Mouse (Mus musculus) lung, adult 18-20 months (tissue): ENCODE measurements around the gene Pfkfb4.
A peak's percentile ranks its signal among the peaks of the same experiment; 100 is the strongest.

Experiments used
- DNase-seq, 2 experiments: peaks; one replicate each; pipeline ENCODE4 v3.0.0; 2022; ENCODE audit warnings: mixed read lengths in 2 of 2

The Pfkfb4 gene

DNA sequence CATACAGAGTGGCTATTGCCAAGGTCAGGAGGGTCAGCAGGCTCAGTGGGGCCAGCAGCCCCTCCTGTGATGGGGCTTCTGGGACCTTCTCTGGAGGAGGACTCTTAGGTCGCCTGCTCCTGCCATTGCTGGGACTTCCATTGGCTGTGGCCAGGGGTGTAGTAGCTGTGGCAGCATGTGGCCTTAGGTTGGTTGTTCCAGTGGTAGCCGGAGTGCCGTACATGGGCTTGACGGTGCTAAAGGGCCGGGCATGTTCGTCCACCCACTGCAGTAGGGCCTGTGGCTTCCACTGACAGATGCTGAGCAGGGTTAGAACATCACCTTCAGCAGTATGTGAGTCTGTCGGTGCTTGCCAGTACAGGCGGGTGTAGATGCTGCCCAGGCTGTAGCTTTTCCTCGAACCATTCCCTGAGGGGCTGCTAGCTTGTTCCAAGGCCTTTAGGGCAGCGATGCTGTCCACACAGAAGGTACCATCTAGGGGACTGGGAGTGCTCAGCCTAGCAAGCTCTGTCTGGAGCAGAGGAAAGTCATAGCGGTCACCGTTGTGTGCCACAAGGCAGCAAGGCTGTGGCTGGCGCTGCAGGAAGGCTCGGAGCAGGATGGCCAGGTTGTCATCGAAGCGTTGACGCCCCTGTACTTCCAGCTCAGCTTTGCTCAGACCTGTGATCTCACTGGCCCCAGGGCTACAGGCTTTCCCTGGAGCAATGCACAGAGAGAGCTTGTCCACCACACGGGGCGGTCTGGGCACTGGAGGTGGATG, 66.6 kb downstream of the Pfkfb4 start:
- DNase-seq: peak in 1 of 2 experiments; percentile 9

DNA sequence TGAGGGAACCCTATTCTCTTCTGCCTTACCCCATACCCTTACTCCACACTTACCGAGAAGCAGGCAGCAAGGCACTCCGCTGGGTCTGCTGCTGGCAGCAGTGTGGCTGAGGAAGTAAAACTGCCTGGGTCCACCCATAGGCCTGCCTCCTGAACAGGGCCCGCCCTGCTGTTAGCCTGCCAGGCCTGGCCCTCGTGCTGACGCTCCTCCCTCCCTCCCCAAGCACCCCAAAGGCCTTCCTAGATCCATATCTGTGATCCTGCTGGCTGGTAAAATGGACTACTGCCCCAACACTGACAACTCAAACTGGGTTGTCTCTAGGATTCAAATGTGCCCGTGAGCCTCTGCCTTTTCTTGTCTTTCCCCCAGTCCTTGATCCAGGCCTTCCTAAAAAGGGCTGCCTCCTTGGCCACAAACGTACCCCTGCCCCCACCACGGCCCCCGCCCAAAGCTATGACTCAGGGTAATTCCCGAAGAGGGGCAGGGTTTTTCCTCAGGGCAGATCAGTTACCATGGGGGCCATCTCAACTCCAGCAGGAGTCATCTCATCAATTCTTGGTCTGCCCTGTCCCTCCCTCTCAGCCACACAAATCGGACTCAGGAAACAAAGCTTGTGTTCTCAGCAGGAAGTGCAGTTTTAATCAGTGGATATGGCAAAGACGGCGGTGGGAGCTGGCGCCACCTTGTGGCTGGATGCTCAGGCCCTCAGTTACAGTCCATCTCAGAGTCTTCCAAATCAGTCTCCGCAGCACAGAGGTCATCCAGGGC, 67.7 kb downstream of the Pfkfb4 start, which contains the start of gene Trex1:
Gene Trex1 (minus strand): TSS at position 599 of the 768 bp plus-strand sequence.
- peak; percentile 93 to 94 for DNase-seq

DNA sequence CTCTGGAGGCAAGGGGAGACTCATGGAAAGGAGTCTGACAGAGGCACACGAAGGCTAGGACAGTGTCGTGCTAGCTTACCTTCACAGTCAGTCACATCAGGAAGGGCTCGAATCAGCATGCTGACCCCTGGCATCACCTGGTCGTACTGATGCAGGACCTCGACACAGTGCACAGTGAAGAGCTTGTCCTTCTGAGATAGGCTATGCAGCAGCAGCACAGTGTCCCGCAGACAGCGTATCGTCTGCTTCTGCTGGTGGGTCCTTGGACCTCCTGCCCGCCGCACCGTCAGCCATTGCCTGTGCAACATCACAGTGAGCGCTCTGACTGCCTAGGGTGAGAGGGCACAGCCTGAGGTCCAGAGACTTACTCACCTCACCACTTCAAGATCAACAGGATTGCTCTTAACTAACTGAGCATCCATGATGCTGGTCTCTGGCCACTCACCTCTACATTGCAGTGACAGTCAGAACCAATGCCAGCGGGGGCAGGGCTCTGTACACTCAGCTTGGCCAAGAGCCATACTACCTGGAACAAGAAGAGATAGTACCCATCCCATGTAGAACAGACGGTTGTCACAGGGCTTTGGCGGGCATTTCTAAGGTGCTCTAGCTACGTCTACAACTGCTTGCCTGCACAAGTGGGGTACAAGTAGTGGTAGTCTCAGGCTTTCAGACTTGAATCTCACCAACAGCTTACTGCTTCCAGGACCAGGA, 68.8 kb downstream of the Pfkfb4 start:
- no peak for DNase-seq

DNA sequence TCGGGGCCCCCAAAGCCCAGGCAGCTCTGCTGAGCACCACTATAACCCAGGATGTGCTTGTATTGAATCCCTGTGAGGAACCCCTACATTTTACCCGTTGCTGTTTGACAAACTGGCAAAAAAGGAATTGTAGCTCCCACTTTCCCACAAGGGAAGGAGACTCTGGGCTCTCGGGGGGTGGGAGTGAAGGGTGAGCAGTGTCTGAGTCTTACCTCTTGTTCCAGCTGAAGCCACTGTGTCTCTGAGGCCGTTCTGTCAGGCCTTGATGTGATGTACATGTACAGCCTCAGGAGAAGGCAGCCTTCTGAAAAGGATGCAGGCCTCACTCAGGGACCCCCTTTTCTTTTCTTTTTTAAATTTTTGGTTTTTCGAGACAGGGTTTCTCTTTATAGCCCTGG, 69.3 kb downstream of the Pfkfb4 start:
- no peak for DNase-seq

DNA sequence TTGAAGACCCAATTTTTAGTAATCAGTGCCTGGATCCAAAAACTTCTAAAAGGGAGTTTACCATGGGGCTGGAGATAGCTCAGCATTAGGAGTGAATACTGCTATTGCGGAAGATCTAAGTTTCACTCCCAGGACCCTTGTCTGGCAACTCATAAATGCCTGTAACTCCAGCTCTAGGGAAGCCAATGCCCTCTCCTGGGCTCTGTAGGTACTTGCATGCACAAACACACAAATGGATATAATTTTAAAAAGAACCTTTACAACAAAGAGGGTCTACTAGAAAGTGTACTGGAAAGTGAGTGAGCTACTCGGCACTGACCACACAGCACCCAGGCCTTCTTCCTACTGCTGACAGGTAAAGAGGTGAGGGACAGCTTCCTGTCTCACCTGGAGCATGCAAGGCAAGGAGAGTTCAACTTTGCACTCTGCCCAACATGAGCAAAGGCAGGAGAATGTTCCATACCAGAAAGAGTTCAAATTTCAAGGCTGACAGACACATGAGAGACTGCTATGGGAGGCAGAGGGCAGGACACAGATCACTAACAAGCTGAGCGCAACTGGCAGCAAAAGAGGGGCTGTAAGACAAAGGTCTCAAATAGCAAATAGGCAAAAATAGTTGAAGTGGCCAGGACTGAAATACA, 76.6 kb downstream of the Pfkfb4 start:
- no peak for DNase-seq

DNA sequence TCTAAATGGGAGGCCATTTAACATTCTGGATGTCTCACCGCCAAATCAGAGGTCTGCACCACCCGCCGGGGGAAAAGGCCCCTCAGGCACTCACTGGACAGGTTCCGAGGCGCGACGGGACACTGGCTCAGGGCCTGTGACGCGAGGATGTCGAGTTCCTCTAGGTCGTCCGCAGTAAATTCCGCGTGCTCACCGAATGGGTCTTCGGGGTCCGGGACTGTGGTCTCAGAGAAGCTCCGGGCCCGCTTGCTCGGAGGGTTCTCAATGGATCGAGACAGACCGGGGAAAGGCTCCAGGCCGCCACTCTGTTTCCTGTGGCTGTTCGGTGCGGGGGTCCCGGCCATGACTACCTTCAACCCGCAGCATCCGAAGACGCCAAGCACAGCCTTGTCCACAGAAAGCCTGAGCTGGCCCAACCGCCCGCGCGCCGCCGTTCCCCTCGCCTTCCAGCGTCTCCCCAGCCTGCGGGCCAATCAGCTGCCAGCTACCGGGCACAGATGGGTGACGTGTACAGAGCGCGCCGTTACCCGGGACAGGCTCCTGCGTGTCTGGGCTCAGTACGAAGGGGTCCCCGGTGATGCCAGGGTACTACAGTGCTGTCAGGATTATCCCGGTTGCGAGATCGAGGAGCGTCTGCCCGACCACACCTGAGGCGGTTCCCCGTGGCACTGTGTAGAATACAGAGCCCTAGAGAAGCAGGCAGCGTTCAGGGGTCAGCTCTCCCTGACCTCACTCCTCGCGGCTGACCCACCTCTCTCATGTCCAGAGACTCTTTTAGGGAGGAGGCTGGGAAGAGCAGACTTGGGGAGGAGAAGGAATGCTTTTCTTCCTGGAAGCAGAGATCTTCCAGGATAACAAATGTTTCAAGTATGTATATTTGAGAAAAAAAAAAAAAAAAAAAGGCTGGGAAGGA, 82.3 kb downstream of the Pfkfb4 start, which contains the start of gene Atrip:
Gene Atrip (minus strand): TSS at position 464 of the 913 bp plus-strand sequence.
- peak; percentile 89 to 92 for DNase-seq

DNA sequence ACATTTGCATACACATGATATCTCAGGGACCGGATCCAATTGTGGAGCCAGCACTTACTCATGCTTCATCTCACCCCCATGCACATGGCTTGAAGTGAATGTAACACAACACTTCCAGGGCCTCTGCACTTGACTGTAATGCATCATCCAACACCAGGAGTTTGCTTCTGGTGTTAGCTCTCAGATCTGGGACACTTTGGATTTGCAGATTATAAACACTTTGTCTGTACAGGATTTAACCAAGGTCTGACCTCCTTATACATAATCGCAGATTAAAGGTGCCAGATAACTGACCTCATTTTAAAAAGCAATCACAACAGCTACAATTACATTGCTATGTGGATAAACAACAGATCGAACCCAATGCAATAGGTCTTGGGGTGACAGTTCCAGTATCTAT, 88.9 kb downstream of the Pfkfb4 start:
- DNase-seq: no peak

DNA sequence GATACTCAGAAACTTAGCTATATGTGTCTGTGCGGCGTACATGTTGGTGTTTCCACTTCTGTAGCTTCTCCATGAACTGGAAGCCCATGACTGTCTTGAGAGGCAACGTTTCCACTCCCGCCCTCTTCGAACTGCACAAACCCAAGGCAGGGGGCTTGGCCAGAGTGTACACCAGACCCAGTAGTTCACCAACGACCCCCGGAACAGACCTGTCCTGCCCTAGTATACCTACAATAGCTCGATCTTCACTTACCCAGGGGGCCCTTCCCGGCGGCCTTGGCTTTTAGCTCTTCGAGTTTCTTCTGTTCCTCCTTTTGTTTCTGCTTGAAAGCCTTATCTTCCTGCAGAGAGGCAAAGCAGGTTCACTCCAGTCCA, 90.2 kb downstream of the Pfkfb4 start:
- DNase-seq: no peak
